Mouse (Mus musculus) megakaryocyte, adult 5-6 weeks (primary cell): ENCODE data around the gene Ndufa12. TPM values are rescaled to one million over a fixed set of nuclear protein-coding genes. Genes with fewer than 3 reads are reported as not detected.
A peak's percentile ranks its signal among the peaks of the same experiment; 100 is the strongest.

ENCODE experiments used
- ATAC-seq: 2 replicates; pipeline ENCODE4 v1.8.0; 2016; ENCODE audit warnings: mild to moderate bottlenecking, inconsistent platforms; ENCODE audit not compliant: poor library complexity, severe bottlenecking
- total RNA-seq, 2 experiments: library from RNA; stranded (forward) in 1 of 2; stranded (reverse) in 1 of 2; fragments of 153-499, 151-499 nt in 1 of 2; fragments of 221-1000, 200-1000 nt in 1 of 2; gene quantifications; 2 replicates each; pipeline versions ENCODE4 v1.2.3 to v1.2.4; 2015 to 2017

Ndufa12 gene
- total RNA-seq, 2 experiments from 2014 or later: 61.5 to 181 TPM

DNA sequence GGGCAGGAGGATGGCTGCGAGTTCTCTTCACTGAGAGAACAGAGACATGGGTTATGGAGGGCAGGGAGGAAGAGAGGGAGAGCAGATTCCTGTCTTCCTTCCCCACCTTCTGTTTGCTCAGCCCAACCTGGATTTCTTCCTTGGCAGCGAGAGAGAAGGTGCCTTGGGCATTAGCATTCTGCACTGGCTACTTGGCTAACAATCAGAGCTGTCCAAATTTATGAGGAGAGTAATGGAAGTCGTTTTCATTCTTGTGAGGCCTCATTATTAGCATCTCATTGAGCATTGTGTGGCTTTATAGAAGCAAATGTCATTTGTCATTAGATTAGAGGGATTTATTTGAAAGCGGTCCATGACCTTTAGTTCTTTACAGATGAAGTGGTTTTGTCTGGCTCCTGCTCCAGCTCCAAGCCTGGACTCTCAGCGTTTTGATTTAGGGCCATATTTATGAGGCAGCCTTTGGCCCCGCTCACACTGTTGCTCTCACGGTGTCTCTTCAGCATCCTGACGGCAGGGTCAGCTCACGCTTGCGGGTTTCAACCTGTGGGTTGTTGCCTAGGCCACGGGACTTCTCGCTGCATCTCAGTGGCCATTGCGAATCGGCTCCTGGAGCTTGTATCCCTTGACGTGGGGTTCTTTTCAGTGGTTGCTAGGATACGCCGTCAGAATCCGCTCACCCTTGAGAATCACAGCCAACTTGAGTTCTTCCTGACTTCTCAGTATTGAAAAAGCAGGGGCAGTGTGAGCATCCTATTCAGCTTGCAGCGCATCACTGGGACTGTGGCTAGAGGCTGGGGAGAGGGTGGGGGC lies 31.9 kb downstream of the Ndufa12 start:
- no peak for ATAC-seq

DNA sequence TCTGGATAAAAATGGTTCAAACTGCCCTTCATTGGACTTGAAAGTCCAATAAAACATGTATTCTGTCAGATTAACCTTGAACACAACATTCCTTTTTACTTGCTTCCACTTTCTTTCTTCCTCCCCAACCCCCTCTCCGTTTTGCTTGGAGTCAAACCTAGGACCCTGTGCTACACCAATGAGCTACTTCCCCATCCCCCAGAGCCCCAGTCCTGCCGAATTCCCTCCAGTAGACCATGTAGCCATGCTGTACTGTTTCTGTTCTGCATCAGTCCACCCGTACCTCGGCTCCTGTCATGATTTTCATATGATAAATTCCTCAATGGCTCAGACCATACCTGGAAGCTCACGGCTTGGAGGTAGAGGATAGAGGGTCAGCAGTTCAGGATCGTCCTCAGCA lies 32.5 kb downstream of the Ndufa12 start:
- no peak for ATAC-seq

DNA sequence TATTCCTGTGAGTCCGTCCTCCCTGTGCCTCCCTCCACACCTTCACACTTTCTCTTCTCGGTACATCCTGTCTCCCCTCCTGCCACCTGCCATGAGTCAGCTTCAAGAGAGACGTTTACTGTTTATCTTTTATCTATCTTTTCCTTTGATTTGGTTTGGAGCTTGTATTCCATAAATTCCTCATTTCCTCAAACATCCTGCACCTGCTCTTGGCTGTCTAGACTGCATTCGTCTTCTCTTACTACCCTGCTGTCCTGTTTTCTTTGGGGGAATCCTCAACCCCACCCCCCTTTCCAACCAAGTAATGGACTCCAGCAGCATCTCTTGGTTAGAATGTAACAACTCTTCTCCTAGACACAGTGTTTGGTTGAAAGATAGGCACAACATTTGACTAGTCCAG lies 36.7 kb downstream of the Ndufa12 start:
- ATAC-seq: no peak

DNA sequence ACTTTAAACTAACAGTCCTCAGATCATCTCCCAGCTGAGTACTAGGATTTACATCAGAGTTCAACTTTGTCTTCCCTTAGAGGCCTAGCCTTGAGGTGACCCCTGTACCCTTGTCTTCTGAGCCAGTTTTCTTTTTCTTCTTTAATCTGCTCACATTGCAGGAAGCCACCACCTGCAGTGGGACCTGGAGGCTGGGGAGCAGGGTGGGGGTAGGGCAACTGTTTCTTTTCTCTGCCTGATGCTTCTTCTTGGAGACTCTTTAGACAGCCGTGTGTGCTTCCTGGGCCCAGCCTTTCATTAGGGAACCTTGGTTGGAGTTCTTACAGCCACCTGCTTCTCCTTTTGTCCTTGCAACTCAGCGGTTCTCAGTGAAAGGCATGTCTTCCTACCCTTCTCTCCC lies 42.8 kb downstream of the Ndufa12 start:
- ATAC-seq: no peak

DNA sequence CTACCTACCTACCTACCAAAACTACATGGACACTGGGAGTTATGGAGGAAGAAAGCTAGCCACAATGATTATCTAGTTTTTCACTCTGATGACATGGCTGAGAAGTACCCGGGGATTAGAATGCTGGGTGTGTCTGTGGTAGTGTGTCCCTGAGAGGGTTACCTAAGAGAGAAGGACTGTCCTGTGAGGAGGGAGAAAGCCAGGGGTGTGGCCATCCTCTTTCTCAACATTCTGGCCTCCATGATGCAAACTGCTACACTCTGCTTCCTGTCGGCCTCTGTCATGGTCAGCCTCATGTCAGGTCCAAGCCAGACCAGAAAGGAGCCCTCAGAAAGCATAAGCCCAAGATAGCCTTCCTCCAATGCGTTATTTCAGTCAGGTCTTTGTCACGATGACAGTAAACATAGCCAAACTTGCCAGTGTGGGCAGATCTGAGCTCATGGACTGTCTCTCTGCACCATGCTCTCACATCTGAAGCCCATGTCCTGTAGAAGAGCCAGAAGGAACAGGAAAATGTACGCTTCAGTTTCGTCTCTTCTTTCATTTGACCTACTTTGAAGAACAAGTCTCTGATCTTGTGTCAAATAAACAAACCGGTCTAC lies 49.3 kb downstream of the Ndufa12 start:
- peak; percentile 71 for ATAC-seq

DNA sequence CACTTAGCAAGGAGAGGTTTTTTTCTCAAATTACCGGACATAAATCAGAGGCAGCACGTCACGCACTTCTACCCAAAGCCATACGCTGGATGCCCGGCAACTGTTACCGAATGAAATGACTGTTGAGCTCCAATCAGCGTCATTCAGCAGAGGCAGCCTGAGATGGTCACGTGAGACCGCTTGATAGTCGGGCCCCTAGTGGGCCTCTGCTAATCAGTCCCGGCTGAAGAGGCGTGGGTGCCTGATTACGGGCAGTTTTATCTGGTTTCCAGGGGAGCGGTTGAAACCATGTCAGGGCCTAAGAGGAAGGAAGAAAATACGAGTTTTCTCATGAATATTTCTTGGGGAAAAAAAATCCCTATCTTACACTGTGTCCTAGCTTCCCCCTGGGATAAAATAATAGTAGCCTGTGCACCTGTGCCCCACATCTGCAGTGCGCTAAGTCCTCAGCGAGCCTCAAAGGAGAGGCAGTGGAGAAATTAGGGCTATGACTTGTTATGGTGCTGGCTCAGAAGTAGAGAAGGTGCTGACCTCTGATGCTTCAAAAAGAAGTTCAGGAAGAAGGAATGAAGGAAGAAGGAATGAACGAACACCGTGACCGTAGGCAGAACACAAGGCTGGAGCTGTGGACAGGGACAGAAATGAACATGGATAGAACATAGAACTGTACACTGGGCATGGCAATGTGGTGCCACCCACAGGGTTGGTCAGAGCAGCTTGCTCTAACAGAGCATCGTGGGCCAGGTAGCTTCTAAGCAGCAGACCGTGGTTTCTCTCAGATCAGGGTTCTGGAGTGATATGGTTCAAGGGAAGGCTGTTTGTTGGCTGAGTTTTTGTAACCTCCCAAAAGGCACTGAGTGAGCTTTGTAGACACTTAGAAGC lies 51.3 kb downstream of the Ndufa12 start:
- peak; percentile 53 for ATAC-seq

DNA sequence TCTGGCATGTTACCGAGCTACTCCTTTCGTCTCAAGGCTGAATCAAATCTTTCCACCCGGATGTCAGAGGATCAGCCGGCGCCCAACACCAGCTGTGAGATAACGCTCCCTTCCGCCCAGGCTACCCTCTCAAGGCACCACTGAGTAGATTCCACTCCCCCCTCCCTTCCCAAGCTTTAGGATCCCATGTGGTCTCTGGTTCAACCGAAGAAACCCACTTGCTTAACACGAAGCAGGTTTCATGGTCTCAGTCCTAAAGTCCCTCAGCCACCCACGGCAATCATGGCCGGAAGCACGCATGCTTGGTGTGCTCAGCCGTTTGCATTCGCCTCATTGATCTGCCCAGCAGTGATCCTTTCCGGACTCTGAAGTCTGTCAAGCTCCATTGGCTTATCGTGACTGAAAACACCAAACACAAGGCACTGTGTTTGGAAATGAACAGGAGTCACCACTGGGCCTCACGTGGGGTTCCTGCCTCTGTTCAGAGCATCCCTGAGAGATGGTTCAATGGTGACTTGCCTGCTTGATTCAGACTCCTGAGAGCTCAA lies 54.8 kb downstream of the Ndufa12 start:
- ATAC-seq: no peak

DNA sequence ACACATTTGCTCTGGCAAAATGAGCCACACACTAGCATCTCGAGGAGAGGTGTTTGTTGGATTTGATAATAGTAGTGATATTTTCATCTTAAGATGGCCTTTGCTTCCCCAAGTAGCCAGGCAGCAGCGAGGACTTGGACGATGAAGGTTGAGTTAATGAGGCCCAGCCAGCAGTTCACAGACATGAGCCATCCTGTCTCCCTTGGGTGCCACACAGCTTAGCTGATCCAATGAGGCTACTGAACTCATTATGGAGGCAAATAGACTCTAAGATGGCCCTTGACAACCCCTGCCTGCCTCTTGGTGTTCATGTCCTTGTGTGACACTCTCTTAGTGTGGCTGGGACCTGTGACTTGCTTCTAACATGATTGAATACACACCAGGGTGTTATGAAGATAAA lies 56.2 kb downstream of the Ndufa12 start:
- no peak for ATAC-seq

DNA sequence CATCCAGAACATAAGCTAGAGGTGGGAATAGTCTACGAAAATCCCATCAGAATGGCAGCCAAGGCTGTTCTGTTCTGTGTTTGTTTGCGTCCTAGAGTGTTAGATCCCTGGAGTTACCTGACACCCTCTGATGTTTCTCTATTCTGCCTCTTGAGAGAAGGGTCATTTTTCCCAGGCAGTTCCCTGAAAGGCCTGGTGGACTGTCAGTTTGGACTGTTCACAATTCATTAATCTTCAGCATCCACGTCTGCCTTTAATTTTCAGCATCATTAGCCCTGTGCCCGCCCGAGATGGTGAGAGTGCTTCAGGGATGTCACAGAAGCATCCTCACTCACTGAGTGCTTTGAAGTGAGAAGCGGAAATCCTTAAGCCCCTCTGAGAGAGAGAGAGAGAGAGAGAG lies 57.2 kb downstream of the Ndufa12 start:
- no peak for ATAC-seq

DNA sequence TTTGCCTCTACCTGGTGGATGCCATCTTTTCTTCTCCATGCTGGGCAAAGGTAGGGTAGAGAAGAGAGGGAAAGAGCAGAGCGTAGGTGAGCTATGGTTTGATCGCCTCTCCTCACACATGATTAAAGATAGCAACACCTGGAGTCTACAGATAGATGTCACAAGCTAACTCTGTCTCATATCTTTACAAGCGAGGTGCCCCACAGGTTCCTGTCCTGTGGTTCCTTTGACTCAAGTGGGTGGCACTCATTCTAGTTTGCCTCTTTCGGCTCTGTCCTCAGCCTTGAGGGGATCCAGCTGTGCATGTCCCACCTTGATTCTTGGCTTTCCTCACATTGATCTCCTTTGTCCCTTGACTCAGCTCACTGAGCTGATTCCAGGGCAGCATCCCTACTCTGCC lies 58.0 kb downstream of the Ndufa12 start:
- ATAC-seq: no peak

DNA sequence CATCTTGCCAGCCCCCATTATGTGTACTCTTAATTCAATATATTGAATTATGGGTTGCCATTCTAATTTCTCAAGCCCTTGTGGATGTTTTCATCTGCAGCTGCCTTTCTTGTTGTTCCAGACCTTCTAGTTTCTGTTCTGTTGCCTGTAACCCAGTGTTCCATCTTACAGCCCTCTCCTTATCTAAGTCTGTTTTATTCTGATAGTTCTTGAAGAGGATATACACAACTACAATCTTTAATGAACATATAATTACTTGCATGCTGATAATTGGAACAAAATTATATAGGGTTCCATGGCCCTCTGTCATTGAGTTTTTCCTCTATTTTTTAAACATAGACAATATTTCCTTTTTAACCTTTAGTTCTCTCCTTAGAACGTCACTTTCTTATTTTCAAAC lies 62.0 kb downstream of the Ndufa12 start:
- ATAC-seq: no peak

DNA sequence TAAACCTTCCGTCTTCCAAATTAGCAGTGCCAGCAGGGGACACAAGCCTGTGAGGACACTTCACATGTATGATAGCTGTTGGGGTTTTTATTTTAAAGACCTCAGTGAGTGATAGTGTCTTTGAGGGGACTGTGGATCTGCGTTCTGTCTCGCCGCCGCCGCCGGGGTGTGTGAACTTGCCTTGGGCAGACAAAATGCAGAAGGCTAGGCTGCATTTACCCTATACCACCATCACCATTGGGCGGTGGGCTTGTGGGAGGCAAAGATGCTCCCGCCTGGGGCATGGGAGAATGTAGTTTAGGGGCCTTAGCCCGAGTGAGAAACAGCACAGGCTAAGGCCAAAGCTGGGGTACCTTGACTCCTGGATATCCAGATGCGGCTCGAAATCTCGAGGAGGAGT lies 64.1 kb downstream of the Ndufa12 start:
- ATAC-seq: no peak

DNA sequence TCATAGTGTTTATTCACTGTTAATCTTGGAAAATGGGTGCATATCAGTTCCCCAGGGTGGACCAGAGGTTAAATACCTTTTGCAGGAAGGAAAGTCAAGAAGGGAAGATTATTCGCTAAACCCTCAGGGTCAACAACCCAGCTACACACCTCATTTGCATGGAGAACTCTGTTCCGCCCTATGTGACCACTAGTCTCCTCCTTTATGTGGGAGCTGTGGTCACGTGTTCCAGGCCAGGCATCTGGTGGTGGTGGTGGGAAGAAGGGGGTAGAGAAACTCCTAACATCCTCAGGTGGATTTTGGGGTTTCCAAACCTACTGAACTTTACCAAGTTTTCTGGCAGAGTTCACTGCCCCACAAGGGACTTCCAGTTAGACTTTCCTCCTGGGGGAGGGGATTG lies 64.7 kb downstream of the Ndufa12 start:
- no peak for ATAC-seq

DNA sequence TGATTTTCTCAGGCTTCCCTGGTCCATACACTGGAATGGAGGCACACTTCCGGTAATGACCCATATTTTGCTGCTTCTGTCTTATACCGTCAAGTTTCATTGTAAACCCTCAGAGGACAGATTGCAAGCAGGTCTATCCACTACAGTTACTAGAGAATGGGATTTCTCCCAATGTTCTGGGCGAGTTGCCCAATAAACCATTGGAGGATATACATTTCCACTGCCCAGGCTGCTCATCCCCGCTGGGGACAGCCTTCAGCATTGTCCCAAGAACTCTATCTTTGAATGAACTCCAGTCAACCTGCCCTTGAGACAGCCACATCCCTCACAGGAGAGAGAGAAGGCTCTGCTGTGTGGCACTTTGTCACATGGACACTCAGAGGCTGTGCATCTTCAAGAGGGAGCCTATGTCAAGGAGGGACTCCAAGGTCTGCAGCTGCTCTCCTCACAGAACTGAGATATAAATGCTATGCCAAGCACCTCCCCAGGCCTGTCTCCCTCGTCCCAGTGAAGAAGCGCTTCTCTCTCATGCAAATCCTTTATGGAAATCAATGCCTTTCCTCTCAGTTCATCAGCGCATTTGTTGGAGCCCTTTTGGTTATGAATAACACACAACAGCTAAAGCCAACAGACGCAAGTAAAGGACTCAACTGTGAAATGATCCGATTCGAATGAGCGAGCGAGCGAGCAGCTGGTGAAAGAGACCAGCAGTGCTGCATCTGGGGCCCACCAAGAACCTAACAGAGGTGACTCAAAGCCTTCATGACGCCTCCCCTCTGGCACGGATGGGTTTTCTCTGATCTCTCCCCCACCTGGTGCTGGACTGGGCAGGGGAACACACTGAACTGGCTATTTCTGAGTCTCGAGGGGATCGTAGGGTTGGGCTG lies 67.4 kb downstream of the Ndufa12 start:
- ATAC-seq: no peak

Other genes starting within 250 kb of the Ndufa12 start
- gene Vezt, start 162.9 kb upstream of the Ndufa12 start, total RNA-seq (2015): 3.8 and 5.0 TPM in 2 replicates
- 6.6 and 7.7 TPM in 2 replicates for gene Vezt, start 162.9 kb upstream of the Ndufa12 start, total RNA-seq (2017)
- gene Fgd6, start 162.7 kb upstream of the Ndufa12 start, total RNA-seq (2015): 1.4 and 1.8 TPM in 2 replicates
- gene Fgd6, start 162.7 kb upstream of the Ndufa12 start, total RNA-seq (2017): 1.1 and 1.5 TPM in 2 replicates
- gene Nr2c1, start 50.7 kb upstream of the Ndufa12 start, total RNA-seq (2015): 9.8 and 10.6 TPM in 2 replicates
- gene Nr2c1, start 50.7 kb upstream of the Ndufa12 start, total RNA-seq (2017): 3.5 and 3.9 TPM in 2 replicates
- not detected in 2 replicates for gene Gm4792, start 100.0 kb downstream of the Ndufa12 start, total RNA-seq (2015)
- not detected in 2 replicates for gene Gm4792, start 100.0 kb downstream of the Ndufa12 start, total RNA-seq (2017)
- gene Tmcc3, start 113.2 kb downstream of the Ndufa12 start, total RNA-seq (2015): 2.1 and 4.8 TPM in 2 replicates
- gene Tmcc3, start 113.2 kb downstream of the Ndufa12 start, total RNA-seq (2017): 1.6 and 2.9 TPM in 2 replicates